Mouse (Mus musculus) heart, embryonic 14.5 days (tissue): ENCODE data around the gene Hist1h2bc. TPM values are rescaled to one million over a fixed set of nuclear protein-coding genes. Genes with fewer than 3 reads are reported as not detected.

Experiments
- ATAC-seq: fragments of 200-750 bp; cut with Nextera tagmentation; 2 replicates; pipeline ENCODE4 v1.8.0; 2017; ENCODE audit warnings: low read depth, moderate TSS enrichment; ENCODE audit not compliant: insufficient number of reproducible peaks, insufficient read depth, low FRiP score
- H3K27ac ChIP-seq, 2 experiments: fragments of 200-500 bp in 1 of 2; fragments of 300-500 bp in 1 of 2; sonication (generic) in 1 of 2; replicated peaks in 1 of 2; 2 replicates each; pipeline ENCODE4 v1.5.1; 2012 to 2014; ENCODE audit warnings: low read depth in 2 of 2, low read length in 2 of 2, control low read depth in 1 of 2, mild to moderate bottlenecking in 1 of 2, mixed read lengths in 1 of 2; ENCODE audit not compliant: control insufficient read depth in 1 of 2, insufficient read depth in 1 of 2
- H3K27me3 ChIP-seq: fragments of 300-500 bp; sonication (generic); 2 replicates; pipeline ENCODE4 v1.6.1; 2014; ENCODE audit warnings: mild to moderate bottlenecking, low read length, control low read depth; ENCODE audit not compliant: control insufficient read depth, insufficient read depth
- H3K36me3 ChIP-seq: fragments of 300-500 bp; sonication (generic); 2 replicates; pipeline ENCODE4 v1.6.1; 2014; ENCODE audit warnings: mild to moderate bottlenecking, control low read depth, low read length, mixed read lengths; ENCODE audit not compliant: control insufficient read depth, insufficient read depth
- H3K4me1 ChIP-seq, 2 experiments: fragments of 200-500 bp in 1 of 2; fragments of 300-500 bp in 1 of 2; sonication (generic) in 1 of 2; 2 replicates each; pipeline ENCODE4 v1.6.1; 2012 to 2014; ENCODE audit warnings: low read length in 2 of 2, control low read depth in 1 of 2, mixed read lengths in 1 of 2; ENCODE audit not compliant: control insufficient read depth in 2 of 2, insufficient read depth in 2 of 2
- H3K4me2 ChIP-seq: fragments of 300-500 bp; sonication (generic); 2 replicates; pipeline ENCODE4 v1.6.1; 2014; ENCODE audit warnings: mild to moderate bottlenecking, low read length
- H3K4me3 ChIP-seq, 2 experiments: fragments of 200-500 bp in 1 of 2; fragments of 300-500 bp in 1 of 2; sonication (generic) in 1 of 2; 2 replicates each; pipeline ENCODE4 v1.5.1; 2012 to 2014; ENCODE audit warnings: low read length in 2 of 2, mild to moderate bottlenecking in 2 of 2, control low read depth in 1 of 2, low read depth in 1 of 2, moderate library complexity in 1 of 2; ENCODE audit not compliant: control insufficient read depth in 1 of 2, insufficient read depth in 1 of 2
- H3K9ac ChIP-seq: fragments of 300-500 bp; sonication (generic); 2 replicates; pipeline ENCODE4 v1.6.1; 2014; ENCODE audit warnings: mild to moderate bottlenecking, low read length
- H3K9me3 ChIP-seq: fragments of 300-500 bp; sonication (generic); 2 replicates; pipeline ENCODE4 v1.6.1; 2016; ENCODE audit warnings: low read length, control low read depth; ENCODE audit not compliant: control insufficient read depth
- WGBS: fragments of 180-500 bp; shearing (Covaris S2); extraction: QIAGEN DNeasy Blood & Tissue Kit; methylation state at CpG from one replicate; pipeline ENCODE4 v1.1.7; 2014; 5-methylcytosine and 5-hydroxymethylcytosine counted together
- polyA plus RNA-seq: library from polyadenylated mRNA; unstranded; fragments of >200 nt; fragmentation: Nextera tagmentation; extraction: Ambion mirVana; gene quantifications from 2 replicates; pipeline ENCODE4 v1.2.1, GENCODE M21; 2014

Hist1h2bc gene
- polyA plus RNA-seq, 1 experiment from 2014 or later: 57.5 TPM

DNA sequence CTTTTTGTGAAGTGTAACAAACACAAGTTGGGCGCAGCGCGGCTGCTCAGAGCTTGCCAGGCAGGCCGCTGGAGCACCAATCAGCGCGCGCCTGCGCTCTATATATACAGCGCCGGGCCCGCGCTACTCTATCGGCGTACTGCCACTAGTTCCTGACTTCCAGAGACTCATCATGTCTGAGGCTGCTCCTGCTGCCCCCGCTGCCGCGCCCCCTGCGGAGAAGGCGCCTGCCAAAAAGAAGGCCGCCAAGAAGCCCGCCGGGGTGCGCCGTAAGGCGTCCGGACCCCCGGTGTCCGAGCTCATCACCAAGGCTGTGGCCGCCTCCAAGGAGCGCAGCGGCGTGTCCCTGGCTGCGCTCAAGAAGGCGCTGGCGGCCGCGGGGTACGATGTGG, 54.7 kb downstream of the Hist1h2bc start, which contains the start of gene Hist1h1c:
Gene Hist1h1c, plus strand, starts transcription at position 132 of the 392 bp plus-strand sequence.
- no peaks in the 10 kb centered on the region for H3K36me3 ChIP-seq
- peak within 1 kb of the TSS; percentile 99 for H3K27ac ChIP-seq
- H3K4me3 ChIP-seq: peak within 1 kb of the TSS; percentile 51 to 86
- H3K4me2 ChIP-seq: peak within 1 kb of the TSS; percentile 75
- H3K27me3 ChIP-seq: no peaks in the 10 kb centered on the region
- ATAC-seq: peak; percentile 91
- H3K9me3 ChIP-seq: no peaks in the 10 kb centered on the region
- WGBS: under 1% methylated on average over 29 of the region's 38 CpGs
- H3K4me1 ChIP-seq: peaks cover 0 to 15% of the 10 kb centered on the region in 2 experiments; a peak in 1 of 4 replicates
- H3K9ac ChIP-seq: peak within 1 kb of the TSS; percentile 95

DNA sequence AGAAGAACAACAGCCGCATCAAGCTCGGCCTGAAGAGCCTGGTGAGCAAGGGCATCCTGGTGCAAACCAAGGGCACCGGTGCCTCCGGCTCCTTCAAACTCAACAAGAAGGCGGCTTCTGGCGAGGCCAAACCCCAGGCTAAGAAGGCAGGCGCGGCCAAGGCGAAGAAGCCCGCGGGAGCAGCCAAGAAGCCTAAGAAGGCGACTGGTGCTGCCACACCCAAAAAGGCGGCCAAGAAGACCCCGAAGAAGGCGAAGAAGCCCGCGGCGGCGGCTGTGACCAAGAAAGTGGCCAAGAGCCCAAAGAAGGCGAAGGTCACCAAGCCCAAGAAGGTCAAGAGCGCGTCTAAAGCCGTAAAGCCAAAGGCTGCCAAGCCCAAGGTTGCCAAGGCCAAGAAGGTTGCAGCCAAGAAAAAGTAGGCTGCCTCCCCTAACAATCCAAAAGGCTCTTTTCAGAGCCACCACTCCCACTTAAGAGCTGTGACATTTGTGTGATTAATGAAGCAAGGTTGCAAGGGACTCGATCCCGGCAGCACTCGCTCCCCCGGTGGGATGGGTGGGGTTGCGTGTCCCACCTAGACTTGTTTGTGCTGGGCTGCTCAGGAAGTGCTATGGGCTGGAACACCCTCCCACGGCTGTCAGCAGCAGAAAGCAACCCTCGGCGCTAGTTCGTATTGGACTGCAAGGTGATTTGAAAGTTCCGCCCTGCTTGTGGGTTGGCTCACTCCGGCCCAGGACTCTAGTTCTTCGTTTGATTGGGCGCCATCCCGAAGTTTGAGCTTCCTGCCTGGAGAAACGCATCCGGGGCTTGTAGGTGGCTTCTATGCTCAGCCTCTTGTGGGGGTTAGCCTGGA, 55.3 kb downstream of the Hist1h2bc start:
- Histone ChIP-seq H3K9ac (peak overlapping the region; percentile 95), H3K9me3 (no peaks in the 10 kb centered on the region), H3K27me3 (no peaks in the 10 kb centered on the region), H3K27ac (peak overlapping the region; percentile 99), H3K36me3 (no peaks in the 10 kb centered on the region), H3K4me1 (peaks cover 0 to 19% of the 10 kb centered on the region in 2 experiments; a peak in 2 of 4 replicates), H3K4me3 (peak overlapping the region; percentile 51 to 86), H3K4me2 (peak overlapping the region; percentile 75)
- WGBS: under 1% methylated on average over 39 of the region's 39 CpGs
- ATAC-seq: peak; percentile 92

DNA sequence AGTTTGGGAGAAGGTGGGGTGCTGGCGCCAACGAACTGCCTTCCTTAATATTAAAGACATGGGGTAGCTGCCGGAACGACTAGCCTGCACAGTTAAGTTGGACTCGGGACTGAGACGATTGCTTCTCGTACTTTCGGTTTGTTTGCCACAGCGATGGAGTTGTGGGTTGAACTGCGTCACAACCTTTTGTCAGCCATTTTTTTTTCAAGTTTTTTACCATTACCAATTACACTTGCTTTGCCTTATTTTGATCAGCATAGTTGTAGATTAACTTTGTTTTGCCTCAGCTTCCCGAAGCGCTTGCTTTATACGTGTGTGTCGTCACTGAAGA, 55.9 kb downstream of the Hist1h2bc start:
- under 1% methylated on average over 14 of the region's 14 CpGs for WGBS
- peak overlapping the region; percentile 75 for H3K4me2 ChIP-seq
- H3K9me3 ChIP-seq: no peaks in the 10 kb centered on the region
- no peaks in the 10 kb centered on the region for H3K27me3 ChIP-seq
- no peaks in the 10 kb centered on the region for H3K36me3 ChIP-seq
- ATAC-seq: peak; percentile 10; the same call in 1 of the 2 replicates
- H3K4me3 ChIP-seq: peak overlapping the region; percentile 51 to 86
- peak overlapping the region; percentile 95 for H3K9ac ChIP-seq
- peaks cover 0 to 23% of the 10 kb centered on the region in 2 experiments; a peak in 2 of 4 replicates for H3K4me1 ChIP-seq
- peak overlapping the region; percentile 99 for H3K27ac ChIP-seq

DNA sequence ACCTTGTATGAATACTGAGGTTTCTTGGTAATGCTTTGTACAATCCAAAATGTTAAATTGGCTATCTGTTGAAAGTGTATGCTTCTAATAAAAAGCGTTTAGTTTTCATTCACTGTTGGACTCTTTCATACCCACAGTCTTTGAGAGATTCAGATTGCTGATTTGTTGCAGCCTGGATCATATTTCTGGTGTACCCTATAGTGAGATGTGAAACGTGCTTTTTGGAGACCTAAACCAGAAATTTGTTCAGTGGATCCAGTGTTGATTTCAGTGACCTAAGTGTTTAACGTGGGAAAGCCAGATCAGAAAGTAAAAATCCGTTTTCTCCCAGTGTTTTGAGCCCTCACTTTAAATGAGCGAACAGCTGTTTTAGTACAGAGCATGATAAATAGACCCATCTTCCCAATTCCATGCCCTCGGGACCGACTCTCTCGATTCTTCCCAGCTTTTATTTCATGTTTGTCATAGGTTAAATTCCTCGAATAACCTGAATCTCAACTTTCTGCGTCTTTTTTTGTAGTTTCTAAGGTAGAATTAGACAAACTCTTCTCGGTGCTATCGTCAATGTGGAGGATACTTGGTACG, 56.3 kb downstream of the Hist1h2bc start:
- no peak for ATAC-seq

DNA sequence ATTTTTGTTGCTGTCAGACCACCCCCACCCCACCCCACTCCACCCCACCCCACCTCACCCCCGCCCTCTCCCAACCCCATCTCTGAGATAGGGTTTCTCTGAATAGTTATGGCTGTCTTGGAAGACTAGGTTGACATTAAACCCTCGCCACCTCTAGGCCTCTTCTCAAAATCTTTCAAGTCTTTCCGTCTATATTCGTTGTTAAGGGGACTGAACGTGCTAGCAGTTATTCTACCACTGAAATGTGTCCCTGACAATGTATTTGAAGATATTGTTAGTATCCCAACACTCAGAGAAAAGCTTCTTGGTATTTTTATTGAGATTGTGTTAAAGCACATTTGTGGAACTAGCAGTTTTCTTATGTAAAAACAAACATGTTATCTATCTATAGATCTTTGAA, 56.9 kb downstream of the Hist1h2bc start:
- peak overlapping the region; percentile 75 for H3K4me2 ChIP-seq
- no peaks in the 10 kb centered on the region for H3K9me3 ChIP-seq
- no peak overlapping the region; the same call in 1 of the 2 replicates for H3K9ac ChIP-seq
- no peak overlapping the region for H3K27ac ChIP-seq
- H3K4me3 ChIP-seq: peak overlapping the region in 1 of 2 experiments; percentile 51; a peak in 1 of 4 replicates
- no peak for ATAC-seq
- no peaks in the 10 kb centered on the region for H3K27me3 ChIP-seq
- H3K4me1 ChIP-seq: peaks cover 0 to 23% of the 10 kb centered on the region in 2 experiments; a peak in 2 of 4 replicates
- H3K36me3 ChIP-seq: no peaks in the 10 kb centered on the region
- 63% methylated on average over 5 of the region's 5 CpGs for WGBS

More for the DNA sequence above, 56.3 kb downstream of the Hist1h2bc start:
- H3K27me3 ChIP-seq: no peaks in the 10 kb centered on the region
- WGBS: 34% methylated on average over 13 of the region's 13 CpGs
- peak overlapping the region; percentile 51 to 86; a peak in 3 of 4 replicates for H3K4me3 ChIP-seq
- H3K36me3 ChIP-seq: no peaks in the 10 kb centered on the region
- H3K4me2 ChIP-seq: peak overlapping the region; percentile 75
- H3K9ac ChIP-seq: peak overlapping the region; percentile 95
- H3K9me3 ChIP-seq: no peaks in the 10 kb centered on the region
- H3K4me1 ChIP-seq: peaks cover 0 to 23% of the 10 kb centered on the region in 2 experiments; a peak in 2 of 4 replicates
- H3K27ac ChIP-seq: peak overlapping the region; percentile 99

DNA sequence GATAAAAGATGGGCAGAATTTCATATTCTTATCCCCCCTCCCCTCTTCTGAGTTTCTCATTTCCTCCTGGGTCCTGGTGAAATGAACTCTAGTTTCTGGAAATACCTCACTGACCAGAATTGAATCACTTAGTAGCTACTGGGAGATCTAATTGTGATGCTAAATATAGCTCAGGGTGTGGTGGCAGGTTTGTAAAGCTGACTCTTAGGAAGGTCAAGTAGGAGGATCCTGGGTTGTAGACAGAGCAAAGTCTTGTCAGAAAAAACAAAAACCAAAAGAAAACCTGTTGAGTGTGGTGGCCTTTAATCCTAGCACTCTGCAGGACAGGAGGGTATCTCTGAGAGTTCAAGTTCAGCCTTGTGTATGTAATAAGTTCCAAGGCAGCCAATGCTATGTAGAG, 58.0 kb downstream of the Hist1h2bc start:
- no peak overlapping the region for H3K9ac ChIP-seq
- ATAC-seq: no peak
- no peaks in the 10 kb centered on the region for H3K9me3 ChIP-seq
- H3K4me3 ChIP-seq: no peak overlapping the region
- no peaks in the 10 kb centered on the region for H3K36me3 ChIP-seq
- H3K27ac ChIP-seq: no peak overlapping the region
- peaks cover 0 to 24% of the 10 kb centered on the region in 2 experiments; a peak in 2 of 4 replicates for H3K4me1 ChIP-seq
- no peak overlapping the region for H3K4me2 ChIP-seq
- H3K27me3 ChIP-seq: no peaks in the 10 kb centered on the region
